12 mouse cellular contexts compared by ENCODE assay signal in the genomic region with DNA sequence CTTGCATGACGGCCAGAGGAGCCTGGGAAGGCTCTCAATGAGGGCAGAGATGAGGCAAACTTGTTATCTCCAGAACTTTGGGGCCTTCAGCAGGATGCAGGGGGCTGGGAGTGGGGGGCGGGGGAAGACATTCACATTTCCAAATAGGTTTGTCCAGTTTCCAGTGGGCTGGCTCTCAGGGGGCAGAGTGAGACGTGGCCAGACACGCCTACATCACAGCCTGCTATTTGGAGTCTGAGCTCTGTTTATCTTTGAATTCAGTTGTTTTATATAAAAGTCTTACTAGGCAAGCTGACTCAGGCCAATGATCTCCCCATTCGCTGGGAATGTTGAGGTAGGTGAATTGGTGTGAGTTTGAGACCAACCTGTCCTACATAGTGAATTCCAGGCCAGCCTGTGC. TPM values are rescaled to one million over a fixed set of nuclear protein-coding genes. Genes with fewer than 3 reads are reported as not detected.
DNase-seq lines count a peak whose midpoint lies in the region; ATAC-seq and TF ChIP-seq lines count a peak whose summit lies in the region.
"Had no signal": no experiment of that assay in that cellular context is flagged by ENCODE, and none has a peak within 500 bp of the region (broad histone marks: within the 10 kb centered on the region; RNA-seq: fewer than 3 reads in every experiment).

No protein-coding gene starts in this region.

- no peak overlapping the region for H3K9ac ChIP-seq in lung, embryonic 14.5 days
- H3K9ac ChIP-seq in lung, embryonic 15.5 days = no peak overlapping the region
- no peak overlapping the region for H3K9ac ChIP-seq in neural tube, embryonic 15.5 days (replicated peaks)
- H3K9ac ChIP-seq: liver, embryonic 15.5 days; neural tube, embryonic 12.5 days had no signal

- DNase-seq in lung, embryonic 14.5 days = peak; percentile 71
- DNase-seq in lung, adult 2 months = no peak
- peak; percentile 42 to 43 for DNase-seq in heart, postnatal 10 days
- DNase-seq in left cerebral cortex, adult 8-10 months (ENCODE audit: low spot score in 2 of 2) = no peak
- no peak for DNase-seq in kidney, adult 2 months
- DNase-seq in gastrocnemius, postnatal 25 days = no peak
- DNase-seq: adrenal gland, adult 8-10 months had no signal

- no peaks in the 10 kb centered on the region for H3K9me3 ChIP-seq in lung, embryonic 14.5 days (ENCODE audit: low read depth, low read length)
- no peaks in the 10 kb centered on the region for H3K9me3 ChIP-seq in lung, embryonic 15.5 days
- no peaks in the 10 kb centered on the region for H3K9me3 ChIP-seq in neural tube, embryonic 15.5 days (replicated peaks)
- H3K9me3 ChIP-seq: liver, embryonic 15.5 days; neural tube, embryonic 12.5 days had no signal

- WGBS in lung, embryonic 14.5 days = 45% methylated on average over 5 of the region's 5 CpGs
- 50% methylated on average over 5 of the region's 5 CpGs for WGBS in lung, adult 2 months
- WGBS in lung, embryonic 15.5 days = 44% methylated on average over 5 of the region's 5 CpGs
- 71% methylated on average over 5 of the region's 5 CpGs for WGBS in neural tube, embryonic 15.5 days
- WGBS in kidney, adult 2 months = 63% methylated on average over 5 of the region's 5 CpGs

- H3K4me1 ChIP-seq in lung, embryonic 14.5 days (ENCODE audit: insufficient read depth) = no peaks in the 10 kb centered on the region
- no peaks in the 10 kb centered on the region for H3K4me1 ChIP-seq in lung, adult 2 months (ENCODE audit: control insufficient read depth, insufficient read depth, low read length)
- H3K4me1 ChIP-seq in lung, embryonic 15.5 days = peaks cover 19% of the 10 kb centered on the region; the same call in 1 of the 2 replicates
- peaks cover 14% of the 10 kb centered on the region; the same call in 1 of the 2 replicates for H3K4me1 ChIP-seq in neural tube, embryonic 15.5 days
- no peaks in the 10 kb centered on the region for H3K4me1 ChIP-seq in kidney, adult 2 months (ENCODE audit: control insufficient read depth, insufficient read depth, low read length)
- H3K4me1 ChIP-seq: liver, embryonic 15.5 days had no signal

- peak overlapping the region; percentile 72 for H3K27ac ChIP-seq in lung, embryonic 14.5 days (ENCODE audit: low read depth)
- peak overlapping the region; percentile 86 for H3K27ac ChIP-seq in lung, embryonic 15.5 days
- H3K27ac ChIP-seq in neural tube, embryonic 15.5 days (replicated peaks) = peak overlapping the region; percentile 49
- no peak overlapping the region for H3K27ac ChIP-seq in kidney, adult 2 months (ENCODE audit: insufficient read depth, low read depth, low read length)
- H3K27ac ChIP-seq: liver, embryonic 15.5 days; neural tube, embryonic 12.5 days had no signal

- peak overlapping the region; percentile 43; the same call in 1 of the 2 replicates for H3K4me2 ChIP-seq in lung, embryonic 14.5 days
- peak overlapping the region; percentile 38 for H3K4me2 ChIP-seq in lung, embryonic 15.5 days
- 0 out of 2 replicates have a peak overlapping the region, but pooled peaks have one; percentile 29 for H3K4me2 ChIP-seq in neural tube, embryonic 15.5 days
- H3K4me2 ChIP-seq: liver, embryonic 15.5 days; neural tube, embryonic 12.5 days had no signal

- no peak for TF ChIP-seq CTCF in lung, embryonic 14.5 days (IDR thresholded peaks at IDR 0.05; ENCODE audit: low read depth)
- TF ChIP-seq CTCF in lung, adult 2 months (IDR thresholded peaks at IDR 0.05; ENCODE audit: insufficient read depth, low read length) = no peak
- no peak for TF ChIP-seq CTCF in kidney, adult 2 months (conservative IDR thresholded peaks at IDR 0.05; ENCODE audit: insufficient read depth, insufficient read length, low read depth, low read length)

- peak; percentile 75 for ATAC-seq in lung, embryonic 14.5 days (ENCODE audit: insufficient read depth)
- peak; percentile 69; the same call in 1 of the 2 replicates for ATAC-seq in lung, embryonic 15.5 days (ENCODE audit: borderline replicate concordance, extremely low read depth, low FRiP score, low TSS enrichment)
- peak; percentile 31; the same call in 1 of the 2 replicates for ATAC-seq in neural tube, embryonic 15.5 days (ENCODE audit: low FRiP score)

- H3K27me3 ChIP-seq in lung, embryonic 14.5 days (ENCODE audit: insufficient read depth, low read length) = no peaks in the 10 kb centered on the region
- H3K27me3 ChIP-seq in lung, embryonic 15.5 days = no peaks in the 10 kb centered on the region
- no peaks in the 10 kb centered on the region for H3K27me3 ChIP-seq in neural tube, embryonic 15.5 days (replicated peaks)
- no peaks in the 10 kb centered on the region for H3K27me3 ChIP-seq in kidney, adult 2 months (replicated peaks; ENCODE audit: control insufficient read depth, insufficient read depth, low read length)
- H3K27me3 ChIP-seq: liver, embryonic 15.5 days; neural tube, embryonic 12.5 days had no signal

- intact Hi-C loops in heart, postnatal 10 days (cut with DNase I) = no loop called here

- H3K4me3 ChIP-seq in lung, embryonic 14.5 days (ENCODE audit: low read depth, low read length) = no peak overlapping the region
- no peak overlapping the region for H3K4me3 ChIP-seq in lung, adult 2 months (replicated peaks; ENCODE audit: extremely low read depth, low read depth, low read length)
- no peak overlapping the region for H3K4me3 ChIP-seq in lung, embryonic 15.5 days
- H3K4me3 ChIP-seq in neural tube, embryonic 15.5 days (replicated peaks) = no peak overlapping the region
- H3K4me3 ChIP-seq in kidney, adult 2 months (ENCODE audit: insufficient read depth, low read depth, low read length) = no peak overlapping the region
- H3K4me3 ChIP-seq: liver, embryonic 15.5 days; neural tube, embryonic 12.5 days had no signal

- no peak for TF ChIP-seq POLR2A in lung, adult 2 months (IDR thresholded peaks at IDR 0.05; ENCODE audit: borderline replicate concordance, extremely low read depth, low read depth, low read length)
- TF ChIP-seq POLR2A in kidney, adult 2 months (IDR thresholded peaks at IDR 0.05; ENCODE audit: low read depth, low read length) = no peak

- no peaks in the 10 kb centered on the region for H3K36me3 ChIP-seq in lung, embryonic 14.5 days (ENCODE audit: insufficient read depth)
- no peaks in the 10 kb centered on the region for H3K36me3 ChIP-seq in lung, embryonic 15.5 days
- H3K36me3 ChIP-seq in neural tube, embryonic 15.5 days = no peaks in the 10 kb centered on the region
- no peaks in the 10 kb centered on the region for H3K36me3 ChIP-seq in kidney, adult 2 months (ENCODE audit: control insufficient read depth, insufficient read depth, low read length)
- H3K36me3 ChIP-seq: liver, embryonic 15.5 days; neural tube, embryonic 12.5 days had no signal

RNA-seq across cellular contexts. Expression of a gene that starts 1.5 kb away (rescaled TPM):
- polyA plus RNA-seq in lung, embryonic 14.5 days (2014; fragmentation: Nextera tagmentation; extraction: Ambion mirVana) = 0.24 TPM in 1 of 2 replicates, not detected in the other
- polyA plus RNA-seq in lung, adult 2 months (2012; rRNA removed) = not detected in 2 replicates
- not detected for total RNA-seq in heart, postnatal 10 days (2021)
- polyA plus RNA-seq in lung, embryonic 15.5 days (2015; fragmentation: Nextera tagmentation; extraction: Ambion mirVana) = not detected in 2 replicates
- 0.32 and 0.60 TPM in 2 replicates for polyA plus RNA-seq in neural tube, embryonic 15.5 days (2015; fragmentation: Nextera tagmentation; extraction: Ambion mirVana)
- total RNA-seq in left cerebral cortex, adult 8-10 months (2022) = not detected
- not detected in 2 replicates for polyA plus RNA-seq in kidney, adult 2 months (2012; rRNA removed)
- total RNA-seq in gastrocnemius, postnatal 25 days (2021) = not detected
- total RNA-seq: adrenal gland, adult 8-10 months; ES-E14 had no signal
- polyA plus RNA-seq: liver, embryonic 15.5 days had no signal

Comparison
In these comparisons a context has a peak if more than half of its experiments do, and no peak if none do; other contexts are left out.
1. DNase-seq: peak in lung, embryonic 14.5 days (single experiment) and heart, postnatal 10 days (2 of 2); none in lung, adult 2 months (single experiment), left cerebral cortex, adult 8-10 months (0 of 2), kidney, adult 2 months (single experiment) and gastrocnemius, postnatal 25 days (single experiment).
2. Peak in every context shown above with its lines, with median percentiles within 50 percentile points of each other: ATAC-seq and H3K4me2 ChIP-seq.